Mouse (Mus musculus) small intestine, adult 2 months (tissue): Measurements from ENCODE around the gene Nfil3. TPM values are rescaled to one million over a fixed set of nuclear protein-coding genes. Genes with fewer than 3 reads are reported as not detected.
A peak's percentile ranks its signal among the peaks of the same experiment; 100 is the strongest.

Source experiments
- H3K27ac ChIP-seq: fragments of 200-500 bp; 2 replicates; pipeline ENCODE4 v1.5.1; 2012; ENCODE audit warnings: low read depth, low read length, control low read depth, inconsistent platforms; ENCODE audit not compliant: insufficient read depth
- H3K27me3 ChIP-seq: fragments of 200-500 bp; 2 replicates; pipeline ENCODE4 v1.6.1; 2012; ENCODE audit warnings: mild to moderate bottlenecking, moderate library complexity, low read length, inconsistent platforms; ENCODE audit not compliant: control insufficient read depth, insufficient read depth
- H3K36me3 ChIP-seq: fragments of 200-500 bp; 2 replicates; pipeline ENCODE4 v1.6.1; 2012; ENCODE audit warnings: mild to moderate bottlenecking, low read length, control low read depth, inconsistent platforms; ENCODE audit not compliant: control insufficient read depth, insufficient read depth
- H3K4me1 ChIP-seq: fragments of 200-500 bp; 2 replicates; pipeline ENCODE4 v1.6.1; 2012; ENCODE audit warnings: low read length, inconsistent platforms, mixed read lengths; ENCODE audit not compliant: control insufficient read depth, insufficient read depth, insufficient read length
- H3K4me3 ChIP-seq: fragments of 200-500 bp; 2 replicates; pipeline ENCODE4 v1.5.1; 2012; ENCODE audit warnings: low read depth, mild to moderate bottlenecking, control low read depth, inconsistent platforms, low read length, moderate library complexity
- CTCF ChIP-seq: fragments of 200-500 bp; IDR thresholded peaks from 2 replicates; pipeline ENCODE4 v1.5.1; 2012; ENCODE audit warnings: low read depth, mild to moderate bottlenecking, control low read depth, inconsistent platforms, low read length, moderate library complexity, mixed read lengths; ENCODE audit not compliant: insufficient replicate concordance, insufficient read length; ENCODE audit errors: extremely low read depth
- POLR2A ChIP-seq: fragments of 200-500 bp; IDR thresholded peaks from 2 replicates; pipeline ENCODE4 v1.6.1; 2012; ENCODE audit warnings: low read depth, mild to moderate bottlenecking, control low read depth, inconsistent platforms, low read length, moderate library complexity
- WGBS: fragments of 180-500 bp; shearing (Covaris S2); methylation state at CpG from one replicate; pipeline ENCODE4 v1.1.7; 2018; 5-methylcytosine and 5-hydroxymethylcytosine counted together
- polyA plus RNA-seq: library from polyadenylated mRNA; depleted of rRNA; stranded (reverse); fragments of >200 nt; gene quantifications from 2 replicates; pipeline ENCODE4 v1.2.3, GENCODE M21; 2012; rRNA removed

The Nfil3 gene
- 3.8 and 9.2 TPM in 2 replicates for polyA plus RNA-seq

DNA sequence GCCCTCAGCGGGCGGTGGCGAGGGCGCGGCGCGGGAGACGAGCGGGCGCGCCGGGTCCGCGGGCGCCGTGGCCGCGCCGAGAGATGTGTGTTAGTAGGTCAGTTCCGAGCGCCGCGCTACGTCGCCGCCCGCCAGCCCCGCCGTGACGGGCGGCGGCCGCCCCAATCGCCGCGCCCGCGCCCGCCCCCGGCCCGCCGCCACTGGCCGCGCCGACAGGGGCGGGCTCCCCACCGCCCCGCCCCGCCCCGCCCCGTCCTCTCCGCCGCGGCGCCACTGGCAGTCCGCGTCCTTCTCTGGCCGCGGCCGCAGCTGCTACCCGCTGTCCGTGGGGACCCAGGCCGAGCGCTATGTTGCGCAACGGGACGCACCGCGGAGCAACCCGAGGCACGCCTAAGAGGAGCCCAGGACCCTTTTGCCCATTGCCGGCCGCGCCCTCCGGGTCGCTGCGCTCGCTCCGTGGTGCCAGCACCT is at the start of gene Nfil3:
Gene Nfil3, minus strand, starts transcription at position 123 of the 471 bp plus-strand sequence.
- Histone ChIP-seq H3K36me3 (no peaks in the 10 kb centered on the region), H3K27me3 (no peaks in the 10 kb centered on the region), H3K4me1 (peaks cover 15% of the 10 kb centered on the region), H3K4me3 (peak within 1 kb of the TSS; percentile 79), H3K27ac (peak within 1 kb of the TSS; percentile 68)
- 2% methylated on average over 32 of the region's 79 CpGs for WGBS
- TF ChIP-seq CTCF (no peak), POLR2A (peak; percentile 67)

DNA sequence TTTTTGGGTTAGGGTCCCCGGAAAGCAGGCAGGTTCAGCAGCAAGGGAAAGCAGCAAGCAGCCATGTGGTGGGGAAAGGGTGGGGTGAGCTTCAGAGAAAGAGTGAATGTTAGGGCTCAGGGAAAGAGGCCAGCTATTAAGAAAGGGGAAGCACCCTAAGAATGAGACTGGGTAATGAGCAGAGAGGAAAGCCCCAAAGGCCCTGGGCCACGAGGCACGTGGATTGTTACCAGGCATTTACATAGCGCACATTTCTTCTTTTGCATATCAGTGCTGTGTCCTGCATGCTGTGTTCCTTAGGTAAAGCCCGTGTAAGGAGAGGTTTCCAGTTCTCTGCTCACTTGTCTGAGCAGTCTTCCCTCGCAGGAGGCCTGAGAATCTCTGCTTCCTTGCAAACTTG is 43.4 kb upstream of the Nfil3 start:
- Histone ChIP-seq H3K4me1 (no peaks in the 10 kb centered on the region), H3K36me3 (no peaks in the 10 kb centered on the region), H3K27ac (no peak overlapping the region), H3K4me3 (no peak overlapping the region), H3K27me3 (no peaks in the 10 kb centered on the region; the same call in 1 of the 2 replicates)
- 41% methylated on average over 6 of the region's 6 CpGs for WGBS
- no peak for TF ChIP-seq CTCF

GRCm38 (mm10) chr13:53020282-53020681 is 39.4 kb upstream of the Nfil3 start:
- no peak overlapping the region for H3K27ac ChIP-seq
- no peaks in the 10 kb centered on the region for H3K27me3 ChIP-seq
- H3K36me3 ChIP-seq: no peaks in the 10 kb centered on the region
- TF ChIP-seq POLR2A: no peak
- no peak for TF ChIP-seq CTCF
- WGBS: 67% methylated on average over 3 of the region's 3 CpGs
- no peaks in the 10 kb centered on the region for H3K4me1 ChIP-seq
- no peak overlapping the region for H3K4me3 ChIP-seq

DNA sequence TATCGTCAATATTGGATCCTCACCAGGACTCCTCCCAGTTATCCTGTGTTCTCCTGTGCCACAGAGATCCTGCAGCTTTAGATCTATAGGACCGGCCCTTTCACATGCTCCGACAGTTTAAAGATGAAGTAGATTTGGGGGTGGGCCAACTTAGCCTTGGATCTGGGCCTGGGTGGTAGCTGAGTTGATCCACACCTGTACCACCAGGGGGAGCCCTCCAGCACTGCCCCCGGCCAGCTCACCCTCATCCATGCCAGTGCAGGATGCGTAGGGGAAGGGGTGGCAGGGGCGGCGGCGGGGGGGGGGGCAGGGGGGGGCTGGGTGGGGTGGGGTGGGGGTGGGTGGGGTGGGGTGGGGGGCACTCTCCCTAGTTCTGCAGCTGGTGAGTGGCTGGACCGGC is 38.7 kb upstream of the Nfil3 start:
- Histone ChIP-seq H3K36me3 (no peaks in the 10 kb centered on the region), H3K4me3 (no peak overlapping the region), H3K4me1 (no peaks in the 10 kb centered on the region), H3K27me3 (no peaks in the 10 kb centered on the region), H3K27ac (no peak overlapping the region)
- WGBS: 80% methylated on average over 6 of the region's 9 CpGs
- TF ChIP-seq CTCF (peak; percentile 41; the same call in 1 of the 2 replicates), POLR2A (no peak)

DNA sequence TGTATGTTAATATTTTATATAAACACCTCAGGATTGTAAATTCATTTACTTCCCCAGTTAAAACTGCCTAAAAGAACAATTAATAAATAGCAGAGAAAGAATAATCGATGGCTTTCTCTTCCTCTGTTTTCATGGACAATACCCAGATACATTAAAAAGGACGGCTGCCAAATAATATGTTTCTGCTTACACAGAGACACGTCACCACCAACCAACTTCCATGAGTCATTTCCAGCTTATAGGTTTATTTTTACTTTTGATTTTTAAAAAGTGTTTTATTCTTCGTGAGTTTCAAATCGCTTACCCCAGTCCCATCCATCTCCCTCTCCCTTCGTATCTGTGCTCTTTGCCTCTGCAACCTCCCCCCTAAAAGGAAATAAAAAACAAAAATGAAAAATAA is 38.1 kb upstream of the Nfil3 start:
- Histone ChIP-seq H3K27ac (no peak overlapping the region), H3K36me3 (no peaks in the 10 kb centered on the region), H3K4me1 (no peaks in the 10 kb centered on the region), H3K27me3 (no peaks in the 10 kb centered on the region), H3K4me3 (no peak overlapping the region)
- WGBS: 88% methylated on average over 6 of the region's 6 CpGs
- TF ChIP-seq CTCF: no peak
- TF ChIP-seq POLR2A: no peak

GRCm38 (mm10) chr13:53017983-53018382 is 37.1 kb upstream of the Nfil3 start:
- Histone ChIP-seq H3K36me3 (no peaks in the 10 kb centered on the region), H3K4me3 (no peak overlapping the region), H3K4me1 (no peaks in the 10 kb centered on the region), H3K27ac (no peak overlapping the region), H3K27me3 (no peaks in the 10 kb centered on the region)
- WGBS: 45% methylated on average over 6 of the region's 6 CpGs
- TF ChIP-seq CTCF (no peak), POLR2A (no peak)

DNA sequence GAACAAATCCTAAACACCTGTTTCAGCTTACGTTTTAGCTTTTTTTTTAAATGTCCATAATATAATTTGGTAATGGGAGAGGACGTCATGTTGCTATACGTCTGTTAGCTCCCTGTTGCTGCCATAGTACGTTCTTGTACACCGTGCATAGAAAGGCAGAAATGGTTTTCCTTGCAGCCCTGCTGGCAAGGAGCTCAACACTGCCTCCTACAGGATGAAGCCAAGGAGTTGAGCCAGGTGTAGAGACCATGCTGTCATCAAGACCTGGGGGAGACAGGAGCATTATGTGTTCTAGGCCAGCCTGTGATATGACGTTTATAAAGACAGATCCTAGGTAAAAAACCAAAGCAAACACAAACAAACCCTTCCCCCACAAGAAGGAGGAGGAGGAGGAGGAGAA is 36.2 kb upstream of the Nfil3 start:
- 72% methylated on average over 6 of the region's 6 CpGs for WGBS
- no peaks in the 10 kb centered on the region for H3K27me3 ChIP-seq
- no peaks in the 10 kb centered on the region for H3K4me1 ChIP-seq
- TF ChIP-seq POLR2A (no peak), CTCF (peak; percentile 42; the same call in 1 of the 2 replicates)
- no peak overlapping the region for H3K4me3 ChIP-seq
- H3K27ac ChIP-seq: no peak overlapping the region
- H3K36me3 ChIP-seq: no peaks in the 10 kb centered on the region

- Histone ChIP-seq H3K4me3 (no peak overlapping the region), H3K36me3 (no peaks in the 10 kb centered on the region), H3K27ac (no peak overlapping the region), H3K27me3 (no peaks in the 10 kb centered on the region), H3K4me1 (peaks cover 13% of the 10 kb centered on the region)
- no peak for TF ChIP-seq CTCF
- TF ChIP-seq POLR2A: no peak
- 74% methylated on average over 12 of the region's 12 CpGs for WGBS
These were observed 30.6 kb upstream of the Nfil3 start for GRCm38 (mm10) chr13:53011426-53011825.
